Comparison of ENCODE assay signal across 9 mouse cellular contexts in the genomic region with DNA sequence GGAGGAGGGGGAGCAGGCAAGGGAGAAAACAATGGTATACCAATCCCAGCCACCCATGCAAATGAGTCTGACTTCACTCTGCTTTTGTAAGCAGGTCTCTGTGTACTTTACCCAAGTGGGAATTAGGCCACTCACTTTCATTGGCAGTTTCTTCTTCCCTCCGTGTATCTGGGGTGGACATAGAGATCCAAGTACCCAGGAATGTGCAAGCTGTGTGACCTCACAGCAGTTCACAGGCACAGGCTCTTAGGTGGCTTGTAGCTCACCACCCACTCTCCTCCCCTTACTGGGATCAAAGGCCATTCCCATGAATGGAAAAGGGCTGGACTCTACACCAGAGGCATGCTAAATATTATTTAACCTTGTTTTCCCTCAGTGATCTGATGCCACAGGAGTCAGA. TPM values are rescaled to one million over a fixed set of nuclear protein-coding genes. Genes with fewer than 3 reads are reported as not detected.
DNase-seq lines count a peak whose midpoint lies in the region; ATAC-seq and TF ChIP-seq lines count a peak whose summit lies in the region.
"Had no signal": no experiment of that assay in that cellular context is flagged by ENCODE, and none has a peak within 500 bp of the region (broad histone marks: within the 10 kb centered on the region; RNA-seq: fewer than 3 reads in every experiment).

No protein-coding gene starts in this region.

- ATAC-seq in liver, embryonic 15.5 days (ENCODE audit: insufficient read depth) = peak; percentile 88

- H3K9me3 ChIP-seq in liver, embryonic 15.5 days (replicated peaks) = no peaks in the 10 kb centered on the region
- H3K9me3 ChIP-seq: limb, embryonic 10.5 days had no signal

- DNase-seq in adrenal gland, postnatal 14 days = peak; percentile 23
- DNase-seq in adrenal gland, postnatal 25 days = no peak
- DNase-seq in R1 (ENCODE audit: low read depth, low spot score) = peak; percentile 60
- DNase-seq in kidney, adult 2 months = peak; percentile 95
- DNase-seq in spleen, adult 12 weeks (ENCODE audit: low spot score) = no peak
- DNase-seq in layer of hippocampus, postnatal 25 days (ENCODE audit: extremely low spot score in 1 of 2, low spot score in 1 of 2) = no peak
- no peak for DNase-seq in heart, postnatal 14 days

- no peak overlapping the region for H3K4me3 ChIP-seq in kidney, adult 2 months (ENCODE audit: insufficient read depth, low read depth, low read length)
- no peak overlapping the region for H3K4me3 ChIP-seq in liver, embryonic 15.5 days (replicated peaks)
- H3K4me3 ChIP-seq: limb, embryonic 10.5 days had no signal

- no peak for TF ChIP-seq CTCF in kidney, adult 2 months (conservative IDR thresholded peaks at IDR 0.05; ENCODE audit: insufficient read depth, insufficient read length, low read depth, low read length)

- 5% methylated on average over 1 of the region's 1 CpGs for WGBS in kidney, adult 2 months
- 39% methylated on average over 1 of the region's 1 CpGs for WGBS in liver, embryonic 15.5 days (ENCODE audit: insufficient replicate concordance)

- H3K27me3 ChIP-seq in kidney, adult 2 months (replicated peaks; ENCODE audit: control insufficient read depth, insufficient read depth, low read length) = no peaks in the 10 kb centered on the region
- H3K27me3 ChIP-seq in liver, embryonic 15.5 days = 0 out of 2 replicates have a peak, but pooled peaks cover 6% of the 10 kb centered on the region

- H3K4me2 ChIP-seq in liver, embryonic 15.5 days = no peak overlapping the region

- no peaks in the 10 kb centered on the region for H3K36me3 ChIP-seq in kidney, adult 2 months (ENCODE audit: control insufficient read depth, insufficient read depth, low read length)
- H3K36me3 ChIP-seq in liver, embryonic 15.5 days (replicated peaks) = no peaks in the 10 kb centered on the region
- H3K36me3 ChIP-seq: limb, embryonic 10.5 days had no signal

- no peak overlapping the region for H3K9ac ChIP-seq in liver, embryonic 15.5 days

- TF ChIP-seq POLR2A in kidney, adult 2 months (IDR thresholded peaks at IDR 0.05; ENCODE audit: low read depth, low read length) = no peak

- H3K27ac ChIP-seq in kidney, adult 2 months (ENCODE audit: insufficient read depth, low read depth, low read length) = peak overlapping the region; percentile 98
- H3K27ac ChIP-seq in liver, embryonic 15.5 days (replicated peaks) = peak overlapping the region; percentile 67
- H3K27ac ChIP-seq: limb, embryonic 10.5 days had no signal

- H3K4me1 ChIP-seq in kidney, adult 2 months (ENCODE audit: control insufficient read depth, insufficient read depth, low read length) = peaks cover 6% of the 10 kb centered on the region; the same call in 1 of the 2 replicates
- H3K4me1 ChIP-seq in liver, embryonic 15.5 days (replicated peaks) = peaks cover 21% of the 10 kb centered on the region

- intact Hi-C loops in heart, postnatal 14 days (cut with DNase I) = no loop called here

RNA-seq across cellular contexts. Expression of gene Larp1, which starts 10.0 kb away (rescaled TPM):
- total RNA-seq in adrenal gland, postnatal 14 days (2021) = 95.5 and 95.9 TPM in 2 replicates
- total RNA-seq in adrenal gland, postnatal 25 days (2021) = 103 and 106 TPM in 2 replicates
- 35.3 and 36.8 TPM in 2 replicates for polyA plus RNA-seq in kidney, adult 2 months (2012; rRNA removed)
- polyA plus RNA-seq in liver, embryonic 15.5 days (2015; fragmentation: Nextera tagmentation; extraction: Ambion mirVana) = 17.3 and 19.8 TPM in 2 replicates
- 10 to 100 TPM; 84.6 to 93.1 TPM for total RNA-seq in layer of hippocampus, postnatal 25 days (2021)
- 10 to 100 TPM; 49.8 to 52.8 TPM for total RNA-seq in heart, postnatal 14 days (2021)

Comparison
In these comparisons a context has a peak if more than half of its experiments do, and no peak if none do; other contexts are left out.
1. DNase-seq: peak in adrenal gland, postnatal 14 days (single experiment), R1 (single experiment) and kidney, adult 2 months (single experiment); none in adrenal gland, postnatal 25 days (single experiment), spleen, adult 12 weeks (single experiment), layer of hippocampus, postnatal 25 days (0 of 2) and heart, postnatal 14 days (0 of 2).